Mouse (Mus musculus) Muller cell, postnatal 12 days (primary cell): ENCODE measurements around the gene Snrpa.
"Not testable (repeated sequence)": the region's sequence is repeated elsewhere in the genome, so short reads cannot be mapped to it uniquely, and the experiment has no call there.

ENCODE experiments used
- DNase-seq: peaks from one replicate; pipeline ENCODE4 v3.0.0-alpha.2; 2015; ENCODE audit errors: inconsistent ontology term

The Snrpa gene

GRCm38 (mm10) chr7:27195681-27196611, at the start of gene Snrpa, which contains the start of gene BC024978:
Gene Snrpa, minus strand, starts transcription at chr7:27196271.
Gene BC024978, plus strand, starts transcription at chr7:27195781.
- peak; percentile 100 for DNase-seq

GRCm38 (mm10) chr7:27244088-27244487, 48.0 kb upstream of the Snrpa start:
- DNase-seq: not testable (repeated sequence)

GRCm38 (mm10) chr7:27243211-27243610, 47.1 kb upstream of the Snrpa start:
- DNase-seq: no peak

GRCm38 (mm10) chr7:27238568-27238967, 42.5 kb upstream of the Snrpa start:
- no peak for DNase-seq

- no peak for DNase-seq
Observed at GRCm38 (mm10) chr7:27237527-27237926, 41.5 kb upstream of the Snrpa start.

GRCm38 (mm10) chr7:27235726-27236125, 39.7 kb upstream of the Snrpa start:
- peak; percentile 27 for DNase-seq

GRCm38 (mm10) chr7:27233300-27233699, 37.2 kb upstream of the Snrpa start:
- DNase-seq: no peak

- peak; percentile 97 for DNase-seq
Observed at GRCm38 (mm10) chr7:27232781-27233281, 36.8 kb upstream of the Snrpa start, which contains the start of gene Coq8b. Gene Coq8b, plus strand, starts transcription at chr7:27233023.

GRCm38 (mm10) chr7:27231693-27232331, 35.7 kb upstream of the Snrpa start:
- DNase-seq: peak; percentile 94

GRCm38 (mm10) chr7:27230781-27231180, 34.7 kb upstream of the Snrpa start:
- DNase-seq: no peak

GRCm38 (mm10) chr7:27228865-27229264, 32.8 kb upstream of the Snrpa start:
- no peak for DNase-seq

GRCm38 (mm10) chr7:27228281-27228821, 32.3 kb upstream of the Snrpa start, which contains the start of gene Itpkc:
Gene Itpkc, minus strand, starts transcription at chr7:27228661.
- peak; percentile 97 for DNase-seq

- DNase-seq: no peak
Observed at GRCm38 (mm10) chr7:27227676-27228075, 31.6 kb upstream of the Snrpa start.

- DNase-seq: no peak
Observed at GRCm38 (mm10) chr7:27227276-27227675, 31.2 kb upstream of the Snrpa start.

- DNase-seq: peak; percentile 54
Observed at GRCm38 (mm10) chr7:27224877-27225575, 29.0 kb upstream of the Snrpa start.

- no peak for DNase-seq
Observed at GRCm38 (mm10) chr7:27222538-27222937, 26.5 kb upstream of the Snrpa start.

- DNase-seq: no peak
Observed at GRCm38 (mm10) chr7:27221939-27222338, 25.9 kb upstream of the Snrpa start.

GRCm38 (mm10) chr7:27219937-27220336, 23.9 kb upstream of the Snrpa start:
- DNase-seq: no peak

- no peak for DNase-seq
Observed at GRCm38 (mm10) chr7:27218586-27218985, 22.5 kb upstream of the Snrpa start.

- DNase-seq: no peak
Observed at GRCm38 (mm10) chr7:27212626-27213025, 16.6 kb upstream of the Snrpa start.

- DNase-seq: no peak
Observed at GRCm38 (mm10) chr7:27203730-27204449, 7.8 kb upstream of the Snrpa start.
